7 mouse cellular contexts compared by ENCODE assay signal in genomic region chr7:109781470-109782203, GRCm38 (mm10). TPM values are rescaled to one million over a fixed set of nuclear protein-coding genes. Genes with fewer than 3 reads are reported as not detected.
DNase-seq lines count a peak whose midpoint lies in the region; ATAC-seq lines count a peak whose summit lies in the region.

Gene Nrip3, minus strand, starts transcription at chr7:109782025.

- H3K4me2 ChIP-seq in intestine, embryonic 15.5 days (replicated peaks): peak within 1 kb of the TSS; percentile 98

- WGBS in intestine, embryonic 15.5 days: 3% methylated on average over 52 of the region's 52 CpGs

- peaks cover 32% of the 10 kb centered on the region for H3K27me3 ChIP-seq in intestine, embryonic 15.5 days (replicated peaks)

- intact Hi-C loops in left cerebral cortex, postnatal 25 days (cut with DNase I): no loop called here

- ATAC-seq in intestine, embryonic 15.5 days: peak; percentile 95

- H3K4me3 ChIP-seq in intestine, embryonic 15.5 days (replicated peaks): peak within 1 kb of the TSS; percentile 47

- H3K4me1 ChIP-seq in intestine, embryonic 15.5 days (replicated peaks): peaks cover 12% of the 10 kb centered on the region

- peak within 1 kb of the TSS; percentile 24 for H3K9ac ChIP-seq in intestine, embryonic 15.5 days

- no peaks in the 10 kb centered on the region for H3K9me3 ChIP-seq in intestine, embryonic 15.5 days

- no peaks in the 10 kb centered on the region for H3K36me3 ChIP-seq in intestine, embryonic 15.5 days

- no peak within 1 kb of the TSS for H3K27ac ChIP-seq in intestine, embryonic 15.5 days

- peak; percentile 31 to 37 for DNase-seq in adrenal gland, postnatal 4 days (ENCODE audit: low spot score in 2 of 2)
- peak; percentile 59 for DNase-seq in embryo, embryonic 11.5 days (ENCODE audit: low read depth, low spot score)
- DNase-seq in gastrocnemius, postnatal 4 days (ENCODE audit: low spot score in 2 of 2): peak; percentile 30 to 59
- peak; percentile 73 for DNase-seq in left cerebral cortex, postnatal 25 days (ENCODE audit: low spot score in 2 of 2)
- peak; percentile 83 for DNase-seq in mesoderm, embryonic 11.5 days (ENCODE audit: low read depth, low spot score)
- DNase-seq in spleen, adult 18-20 months: peak; percentile 33 to 59

RNA-seq across cellular contexts. Expression of gene Nrip3, which starts in this region (rescaled TPM):
- total RNA-seq in adrenal gland, postnatal 4 days (2021): 1 to 10 TPM; 1.1 to 1.2 TPM
- total RNA-seq in gastrocnemius, postnatal 4 days (2021): under 1 TPM; 0.10 to 0.15 TPM
- 0.33 and 0.36 TPM in 2 replicates for polyA plus RNA-seq in intestine, embryonic 15.5 days (2015; fragmentation: Nextera tagmentation; extraction: Ambion mirVana)
- total RNA-seq in left cerebral cortex, postnatal 25 days (2021): 10 to 100 TPM; 86.8 to 90.9 TPM

Comparison
In these comparisons a context has a peak if more than half of its experiments do, and no peak if none do; other contexts are left out.
1. RNA of gene Nrip3 (total RNA-seq): 86.8 to 90.9 TPM in left cerebral cortex, postnatal 25 days; 1.1 to 1.2 TPM in adrenal gland, postnatal 4 days and 0.10 to 0.15 TPM in gastrocnemius, postnatal 4 days; every median in the first group is over 10 times any median in the second.
2. Peak in DNase-seq in gastrocnemius, postnatal 4 days; RNA of the gene not detected or under 1 TPM.
3. Peak in ATAC-seq, H3K4me3 ChIP-seq, H3K9ac ChIP-seq and H3K4me2 ChIP-seq in intestine, embryonic 15.5 days; RNA of the gene not detected or under 1 TPM.
4. Peak in every context shown above with its lines, with median percentiles within 50 percentile points of each other: DNase-seq.